Mouse (Mus musculus): ENCODE data around the gene Tmem198.

GRCm38 (mm10) chr1:75494878-75495548, 15.7 kb downstream of the Tmem198 start:
- no peak for TF ChIP-seq POLR2A (IDR thresholded peaks at IDR 0.05; ENCODE audit: control insufficient read depth, low read depth, low read length)
- peak; percentile 21; the same call in 1 of the 2 replicates for TF ChIP-seq CTCF (IDR thresholded peaks at IDR 0.05; ENCODE audit: control insufficient read depth, insufficient read depth, insufficient replicate concordance, low read depth, low read length)
